Mouse (Mus musculus) skeletal muscle tissue, postnatal 0 days (tissue): ENCODE measurements around the gene Crxos. TPM values are rescaled to one million over a fixed set of nuclear protein-coding genes. Genes with fewer than 3 reads are reported as not detected.

ENCODE experiments used
- polyA plus RNA-seq: library from polyadenylated mRNA; unstranded; fragments of >200 nt; fragmentation: Nextera tagmentation; extraction: Ambion mirVana; gene quantifications from 2 replicates; pipeline ENCODE4 v1.2.1, GENCODE M21; 2015

Crxos gene
- not detected in 2 replicates for polyA plus RNA-seq

GRCm38 (mm10) chr7:15882317-15882716 lies at the start of gene Crxos:
Gene Crxos, plus strand, starts transcription at chr7:15882617.

GRCm38 (mm10) chr7:15839578-15839977 lies 42.8 kb upstream of the Crxos start, which contains the start of gene Obox6:
Gene Obox6, minus strand, starts transcription at chr7:15839678.

GRCm38 (mm10) chr7:15879756-15880155 lies 2.7 kb upstream of the Crxos start, which contains the start of gene Crx:
Gene Crx, minus strand, starts transcription at chr7:15879968.

GRCm38 (mm10) chr7:15922220-15922773 lies 39.9 kb downstream of the Crxos start, which contains the start of gene Selenow:
Gene Selenow, minus strand, starts transcription at chr7:15922402.

GRCm38 (mm10) chr7:15945721-15946536 lies 63.5 kb downstream of the Crxos start, which contains the start of gene Nop53:
Gene Nop53, minus strand, starts transcription at chr7:15946074.

Other genes with a start within 250 kb of the Crxos start
- gene Obox3, start 242.7 kb upstream of the Crxos start, polyA plus RNA-seq: not detected in 2 replicates
- not detected in 2 replicates for gene Obox5, start 132.5 kb upstream of the Crxos start, polyA plus RNA-seq
- not detected in 2 replicates for gene Obox6, start 42.9 kb upstream of the Crxos start, polyA plus RNA-seq
- gene Crx, start 2.6 kb upstream of the Crxos start, polyA plus RNA-seq: not detected in 2 replicates
- gene Selenow, start 39.8 kb downstream of the Crxos start, polyA plus RNA-seq: 1,000 and 1,017 TPM in 2 replicates
- 158 and 170 TPM in 2 replicates for gene Nop53, start 63.5 kb downstream of the Crxos start, polyA plus RNA-seq
- 66.9 and 87.8 TPM in 2 replicates for gene Ehd2, start 85.0 kb downstream of the Crxos start, polyA plus RNA-seq
- gene Bicra, start 165.3 kb downstream of the Crxos start, polyA plus RNA-seq: 3.2 TPM in 2 replicates
- gene Zfp541, start 179.2 kb downstream of the Crxos start, polyA plus RNA-seq: not detected in 2 replicates
- 183 and 189 TPM in 2 replicates for gene Napa, start 215.8 kb downstream of the Crxos start, polyA plus RNA-seq
- gene Kptn, start 237.3 kb downstream of the Crxos start, polyA plus RNA-seq: 12.5 and 12.6 TPM in 2 replicates
- gene Slc8a2, start 247.2 kb downstream of the Crxos start, polyA plus RNA-seq: 0.04 and 0.06 TPM in 2 replicates